Mouse (Mus musculus): ENCODE data around the gene Olr1. TPM values are rescaled to one million over a fixed set of nuclear protein-coding genes. Genes with fewer than 3 reads are reported as not detected.

Olr1 gene
- polyA plus RNA-seq, 1 experiment = 0.17 TPM

- Histone ChIP-seq H3K4me1 (ENCODE audit: control insufficient read depth, insufficient read depth, low read length) (peaks cover 5% of the 10 kb centered on the region; the same call in 1 of the 2 replicates), H3K4me3 (ENCODE audit: insufficient read depth, low read depth, low read length) (no peak overlapping the region), H3K36me3 (ENCODE audit: control insufficient read depth, insufficient read depth, low read length) (no peaks in the 10 kb centered on the region), H3K27ac (ENCODE audit: insufficient read depth, low read depth, low read length) (no peak overlapping the region), H3K27me3 (replicated peaks; ENCODE audit: control insufficient read depth, insufficient read depth, low read length) (no peaks in the 10 kb centered on the region)
- 46% methylated on average over 8 of the region's 8 CpGs for WGBS
- TF ChIP-seq CTCF (conservative IDR thresholded peaks at IDR 0.05; ENCODE audit: insufficient read depth, insufficient read length, low read depth, low read length) = no peak
- no peak for TF ChIP-seq POLR2A (IDR thresholded peaks at IDR 0.05; ENCODE audit: low read depth, low read length)
- peak; percentile 16 for DNase-seq
Measured at GRCm38 (mm10) chr6:129480089-129480958, 26.6 kb downstream of the Olr1 start.

GRCm38 (mm10) chr6:129476404-129477126 lies 30.4 kb downstream of the Olr1 start:
- DNase-seq = peak; percentile 70
- 19% methylated on average over 13 of the region's 13 CpGs for WGBS
- Histone ChIP-seq H3K27ac (ENCODE audit: insufficient read depth, low read depth, low read length) (no peak overlapping the region), H3K4me3 (ENCODE audit: insufficient read depth, low read depth, low read length) (no peak overlapping the region), H3K4me1 (ENCODE audit: control insufficient read depth, insufficient read depth, low read length) (peaks cover 5% of the 10 kb centered on the region; the same call in 1 of the 2 replicates), H3K27me3 (replicated peaks; ENCODE audit: control insufficient read depth, insufficient read depth, low read length) (no peaks in the 10 kb centered on the region), H3K36me3 (ENCODE audit: control insufficient read depth, insufficient read depth, low read length) (no peaks in the 10 kb centered on the region)
- TF ChIP-seq POLR2A (IDR thresholded peaks at IDR 0.05; ENCODE audit: low read depth, low read length) = no peak
- TF ChIP-seq CTCF (conservative IDR thresholded peaks at IDR 0.05; ENCODE audit: insufficient read depth, insufficient read length, low read depth, low read length) = 0 out of 2 replicates have a peak, but pooled peaks have one; percentile 14

GRCm38 (mm10) chr6:129472627-129473026 lies 34.3 kb downstream of the Olr1 start:
- no peak overlapping the region for H3K27ac ChIP-seq (ENCODE audit: insufficient read depth, low read depth, low read length)
- 36% methylated on average over 5 of the region's 5 CpGs for WGBS
- DNase-seq = no peak
- H3K36me3 ChIP-seq (ENCODE audit: control insufficient read depth, insufficient read depth, low read length) = no peaks in the 10 kb centered on the region
- no peak for TF ChIP-seq CTCF (conservative IDR thresholded peaks at IDR 0.05; ENCODE audit: insufficient read depth, insufficient read length, low read depth, low read length)
- no peak for TF ChIP-seq POLR2A (IDR thresholded peaks at IDR 0.05; ENCODE audit: low read depth, low read length)
- no peak overlapping the region for H3K4me3 ChIP-seq (ENCODE audit: insufficient read depth, low read depth, low read length)
- no peaks in the 10 kb centered on the region for H3K27me3 ChIP-seq (replicated peaks; ENCODE audit: control insufficient read depth, insufficient read depth, low read length)
- peaks cover 5% of the 10 kb centered on the region; the same call in 1 of the 2 replicates for H3K4me1 ChIP-seq (ENCODE audit: control insufficient read depth, insufficient read depth, low read length)

DNA sequence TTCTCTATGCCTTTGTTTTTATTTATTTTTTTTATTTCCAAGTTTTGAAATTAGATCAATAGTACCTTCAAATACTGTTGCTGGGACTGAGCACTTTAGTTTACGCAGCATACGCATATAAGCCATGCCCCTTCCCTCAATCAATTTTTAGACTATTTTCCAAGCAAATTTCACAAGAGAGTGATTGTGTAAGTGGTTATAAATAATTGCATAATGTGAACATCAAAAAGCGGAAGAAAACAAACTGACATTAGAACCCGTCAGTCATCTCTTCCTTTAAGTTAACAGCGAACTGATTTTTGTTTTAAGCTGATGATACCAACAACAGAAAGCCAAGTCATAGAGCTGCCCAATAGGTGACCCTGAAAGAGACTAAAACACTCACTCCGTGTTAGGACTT lies 35.6 kb downstream of the Olr1 start:
- Histone ChIP-seq H3K27me3 (replicated peaks; ENCODE audit: control insufficient read depth, insufficient read depth, low read length) (no peaks in the 10 kb centered on the region), H3K27ac (ENCODE audit: insufficient read depth, low read depth, low read length) (no peak overlapping the region), H3K36me3 (ENCODE audit: control insufficient read depth, insufficient read depth, low read length) (no peaks in the 10 kb centered on the region), H3K4me3 (ENCODE audit: insufficient read depth, low read depth, low read length) (no peak overlapping the region), H3K4me1 (ENCODE audit: control insufficient read depth, insufficient read depth, low read length) (peaks cover 1% of the 10 kb centered on the region; the same call in 1 of the 2 replicates)
- DNase-seq = no peak
- TF ChIP-seq CTCF (conservative IDR thresholded peaks at IDR 0.05; ENCODE audit: insufficient read depth, insufficient read length, low read depth, low read length) = no peak
- no peak for TF ChIP-seq POLR2A (IDR thresholded peaks at IDR 0.05; ENCODE audit: low read depth, low read length)
- WGBS = 93% methylated on average over 6 of the region's 6 CpGs

GRCm38 (mm10) chr6:129451411-129452039 lies 55.4 kb downstream of the Olr1 start, which contains the start of gene Clec1a:
Clec1a (minus strand) TSS chr6:129452000.
- H3K27ac ChIP-seq (ENCODE audit: insufficient read depth, low read depth, low read length) = peak within 1 kb of the TSS; percentile 36
- TF ChIP-seq POLR2A (IDR thresholded peaks at IDR 0.05; ENCODE audit: low read depth, low read length) (no peak), CTCF (conservative IDR thresholded peaks at IDR 0.05; ENCODE audit: insufficient read depth, insufficient read length, low read depth, low read length) (no peak)
- 44% methylated on average over 13 of the region's 13 CpGs for WGBS
- H3K36me3 ChIP-seq (ENCODE audit: control insufficient read depth, insufficient read depth, low read length) = no peaks in the 10 kb centered on the region
- H3K27me3 ChIP-seq (replicated peaks; ENCODE audit: control insufficient read depth, insufficient read depth, low read length) = no peaks in the 10 kb centered on the region
- H3K4me3 ChIP-seq (ENCODE audit: insufficient read depth, low read depth, low read length) = peak within 1 kb of the TSS; percentile 62
- H3K4me1 ChIP-seq (ENCODE audit: control insufficient read depth, insufficient read depth, low read length) = no peaks in the 10 kb centered on the region; the same call in 1 of the 2 replicates
- peak; percentile 79 for DNase-seq

- no peak overlapping the region for H3K4me3 ChIP-seq (ENCODE audit: insufficient read depth, low read depth, low read length)
- H3K27ac ChIP-seq (ENCODE audit: insufficient read depth, low read depth, low read length) = peak overlapping the region; percentile 47; the same call in 1 of the 2 replicates
- DNase-seq = peak; percentile 46
- H3K4me1 ChIP-seq (ENCODE audit: control insufficient read depth, insufficient read depth, low read length) = no peaks in the 10 kb centered on the region; the same call in 1 of the 2 replicates
- TF ChIP-seq POLR2A (IDR thresholded peaks at IDR 0.05; ENCODE audit: low read depth, low read length) (no peak), CTCF (conservative IDR thresholded peaks at IDR 0.05; ENCODE audit: insufficient read depth, insufficient read length, low read depth, low read length) (no peak)
- WGBS = 59% methylated on average over 6 of the region's 6 CpGs
- H3K27me3 ChIP-seq (replicated peaks; ENCODE audit: control insufficient read depth, insufficient read depth, low read length) = no peaks in the 10 kb centered on the region
- no peaks in the 10 kb centered on the region for H3K36me3 ChIP-seq (ENCODE audit: control insufficient read depth, insufficient read depth, low read length)
Measured at GRCm38 (mm10) chr6:129449743-129450142, 57.2 kb downstream of the Olr1 start.

Data from kidney, adult 2 months (tissue).